Mouse (Mus musculus) cortical plate, adult 2 months (tissue): Measurements from ENCODE around the gene Phkb.

Source experiments
- CTCF ChIP-seq: fragments of 200-500 bp; IDR thresholded peaks from 2 replicates; pipeline ENCODE4 v1.5.1; 2011; ENCODE audit warnings: mild to moderate bottlenecking, control low read depth, low read length; ENCODE audit not compliant: insufficient read depth; ENCODE audit errors: extremely low read depth
- POLR2A ChIP-seq: fragments of 200-500 bp; IDR thresholded peaks from 2 replicates; pipeline ENCODE4 v1.6.1; 2011; ENCODE audit warnings: mild to moderate bottlenecking, low read length, control low read depth; ENCODE audit not compliant: insufficient read depth; ENCODE audit errors: extremely low read depth

GRCm38 (mm10) chr8:85840657-85841488 is at the start of gene Phkb, which contains the start of gene Itfg1:
- TF ChIP-seq POLR2A, result no peak
- TF ChIP-seq CTCF, result no peak
